Mouse (Mus musculus): Measurements from ENCODE around the gene Ifi208. TPM values are rescaled to one million over a fixed set of nuclear protein-coding genes. Genes with fewer than 3 reads are reported as not detected.

The Ifi208 gene
- polyA plus RNA-seq, 1 experiment from 2014 or later: not detected

- Histone ChIP-seq H3K4me3 (no peak overlapping the region), H3K4me2 (no peak overlapping the region), H3K9ac (no peak overlapping the region), H3K9me3 (no peaks in the 10 kb centered on the region), H3K36me3 (no peaks in the 10 kb centered on the region), H3K27ac (no peak overlapping the region), H3K4me1 (no peaks in the 10 kb centered on the region), H3K27me3 (no peaks in the 10 kb centered on the region)
- no peak for ATAC-seq (ENCODE audit: borderline replicate concordance, extremely low read depth, low FRiP score, low TSS enrichment)
Measured at GRCm38 (mm10) chr1:173740537-173740936, 67.1 kb downstream of the Ifi208 start.

- Histone ChIP-seq H3K9me3 (no peaks in the 10 kb centered on the region), H3K9ac (no peak within 1 kb of the TSS), H3K27me3 (no peaks in the 10 kb centered on the region), H3K4me3 (no peak within 1 kb of the TSS), H3K27ac (no peak within 1 kb of the TSS), H3K4me2 (no peak within 1 kb of the TSS), H3K36me3 (no peaks in the 10 kb centered on the region), H3K4me1 (no peaks in the 10 kb centered on the region)
- no peak for ATAC-seq (ENCODE audit: borderline replicate concordance, extremely low read depth, low FRiP score, low TSS enrichment)
- 63% methylated on average over 4 of the region's 4 CpGs for WGBS
Measured at GRCm38 (mm10) chr1:173741656-173742055, 68.2 kb downstream of the Ifi208 start, which contains the start of gene Ifi207. TSS of gene Ifi207 (minus strand) at chr1:173741747.

GRCm38 (mm10) chr1:173742262-173742661, 68.8 kb downstream of the Ifi208 start:
- Histone ChIP-seq H3K4me2 (no peak overlapping the region), H3K9ac (no peak overlapping the region), H3K9me3 (no peaks in the 10 kb centered on the region), H3K4me3 (no peak overlapping the region), H3K27me3 (no peaks in the 10 kb centered on the region), H3K4me1 (no peaks in the 10 kb centered on the region), H3K36me3 (no peaks in the 10 kb centered on the region), H3K27ac (no peak overlapping the region)
- ATAC-seq (ENCODE audit: borderline replicate concordance, extremely low read depth, low FRiP score, low TSS enrichment): no peak
- 63% methylated on average over 1 of the region's 1 CpGs for WGBS

Small RNA genes within 50 kb of the gene (microRNA-seq; reads per million reads assigned to microRNA genes)
- not detected for gene Gm44339

Other genes starting within 250 kb of the Ifi208 start
- 0.21 and 0.34 TPM in 2 replicates for gene Ifi206, start 182.6 kb upstream of the Ifi208 start, polyA plus RNA-seq (2015; fragmentation: Nextera tagmentation; extraction: Ambion mirVana)
- 0.04 TPM in 1 of 2 replicates, not detected in the other for gene Ifi214, start 137.7 kb upstream of the Ifi208 start, polyA plus RNA-seq (2015; fragmentation: Nextera tagmentation; extraction: Ambion mirVana)
- gene Ifi213, start 74.4 kb upstream of the Ifi208 start, polyA plus RNA-seq (2015; fragmentation: Nextera tagmentation; extraction: Ambion mirVana): 0.06 and 0.10 TPM in 2 replicates
- 0.19 and 0.44 TPM in 2 replicates for gene Ifi209, start 42.8 kb upstream of the Ifi208 start, polyA plus RNA-seq (2015; fragmentation: Nextera tagmentation; extraction: Ambion mirVana)
- gene Ifi207, start 68.1 kb downstream of the Ifi208 start, polyA plus RNA-seq (2015; fragmentation: Nextera tagmentation; extraction: Ambion mirVana): 0.67 and 0.89 TPM in 2 replicates
- gene Ifi204, start 93.3 kb downstream of the Ifi208 start, polyA plus RNA-seq (2015; fragmentation: Nextera tagmentation; extraction: Ambion mirVana): 1.9 and 2.6 TPM in 2 replicates
- 0.67 and 1.4 TPM in 2 replicates for gene Ifi211, start 239.4 kb downstream of the Ifi208 start, polyA plus RNA-seq (2015; fragmentation: Nextera tagmentation; extraction: Ambion mirVana)

All from lung, embryonic 15.5 days (tissue).